Mouse (Mus musculus): Measurements from ENCODE around the gene Adtrp. TPM values are rescaled to one million over a fixed set of nuclear protein-coding genes. Genes with fewer than 3 reads are reported as not detected.

Adtrp gene
- total RNA-seq (2021), result 1 to 10 TPM in 1 of 2 experiments, under 1 TPM in 1; 0.79 to 2.6 TPM

DNA sequence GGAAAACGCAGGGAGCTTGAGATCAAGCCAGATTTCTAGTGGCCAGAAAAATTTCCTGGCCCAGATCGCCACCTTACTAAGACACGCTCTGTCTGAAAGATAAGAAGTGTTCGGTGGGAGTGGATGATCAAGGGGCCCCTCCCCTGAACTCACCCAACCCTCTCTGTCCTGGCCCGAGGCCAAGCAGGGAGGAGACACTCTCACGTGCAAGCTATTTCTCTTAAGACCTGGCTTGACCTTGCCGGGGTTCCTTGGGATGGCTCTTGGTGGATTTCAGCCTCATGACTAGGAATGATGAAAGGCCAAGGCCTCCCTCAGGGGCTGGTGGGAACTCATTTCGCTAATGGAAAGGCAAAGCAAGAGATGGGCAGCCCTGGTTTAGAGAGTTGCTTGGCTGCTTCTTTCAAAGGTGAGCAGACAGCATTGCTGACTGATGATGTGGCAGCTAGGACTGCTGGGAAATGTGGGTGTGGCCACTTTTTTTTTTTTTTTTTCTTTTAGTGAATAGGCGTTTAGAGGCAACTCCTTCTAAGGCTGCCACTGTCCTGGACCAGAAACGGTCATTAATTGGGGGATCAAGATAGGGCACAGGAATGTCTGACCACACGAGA lies at the start of gene Adtrp:
Gene Adtrp, minus strand, starts transcription at position 169 of the 611 bp plus-strand sequence.
- no peak for DNase-seq
- intact Hi-C loops (cut with DNase I), result loop anchor here (5.0 kb wide), 1 partner anchor 85 kb away; no protein-coding TSS in a partner anchor

DNA sequence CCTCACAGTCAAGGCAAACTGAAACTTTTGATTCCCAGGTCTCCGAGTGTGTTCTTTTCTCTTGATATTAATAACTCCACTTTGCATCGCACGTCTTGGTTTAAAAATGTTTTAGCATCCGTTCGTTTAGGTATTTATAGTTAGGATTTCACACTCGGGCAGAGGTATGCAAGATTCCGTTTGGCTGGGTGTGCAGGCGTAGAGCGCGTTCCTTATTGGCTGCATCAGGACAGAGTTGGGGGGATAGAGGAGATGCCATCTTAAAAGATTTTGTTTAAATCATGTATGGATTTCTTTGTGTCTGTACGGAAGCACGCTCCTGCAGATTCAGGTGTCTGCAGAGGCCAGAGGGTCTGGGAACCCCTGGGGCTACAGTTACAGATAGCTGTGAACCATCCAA lies 44.5 kb upstream of the Adtrp start:
- intact Hi-C loops (cut with DNase I), result no loop called here

DNA sequence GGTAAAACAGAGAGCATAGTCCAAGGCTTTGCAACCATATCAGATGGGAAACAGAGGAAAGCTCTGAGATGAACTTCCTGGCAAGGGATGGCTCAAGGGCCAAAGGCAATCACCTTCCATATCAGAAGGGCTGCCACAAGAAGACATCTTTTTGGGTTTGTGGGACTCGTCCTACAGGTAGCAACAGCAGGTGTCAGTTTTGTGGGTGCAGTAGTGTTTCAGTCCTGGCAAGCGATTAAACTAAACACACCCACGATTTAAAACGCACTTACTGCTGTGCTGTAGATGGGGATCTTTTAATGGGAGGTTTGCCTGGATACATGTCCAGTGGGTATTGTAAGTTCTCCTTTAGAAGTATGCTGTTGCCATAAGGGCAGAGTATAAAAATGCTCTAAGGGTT lies 43.1 kb upstream of the Adtrp start:
- intact Hi-C loops (cut with DNase I), result no loop called here
- DNase-seq, result no peak

More for the DNA sequence above, 44.5 kb upstream of the Adtrp start:
- no peak for DNase-seq

DNA sequence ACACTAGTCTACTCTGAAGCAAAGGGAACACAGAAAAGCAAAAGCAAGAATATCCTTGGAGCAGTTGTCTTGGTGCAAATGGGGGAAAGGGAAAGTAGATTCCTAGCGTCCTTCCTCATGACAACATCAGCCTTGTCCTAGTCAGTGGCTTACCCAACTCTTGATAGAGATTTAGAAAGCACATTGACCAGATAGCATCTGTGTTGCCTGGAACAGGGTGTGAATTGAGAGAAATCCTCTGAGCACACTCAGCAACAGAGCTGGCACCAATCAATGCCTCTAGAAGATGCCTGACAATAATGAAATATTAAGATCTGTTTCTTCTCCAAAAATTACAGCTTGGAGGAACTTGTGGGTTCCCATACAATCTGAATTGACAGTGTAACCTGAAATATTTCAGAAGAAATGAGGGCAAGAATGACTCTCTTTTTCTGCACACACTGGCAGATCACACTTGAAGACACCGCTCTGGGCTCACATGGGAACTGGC lies 42.7 kb upstream of the Adtrp start:
- intact Hi-C loops (cut with DNase I), result no loop called here
- DNase-seq, result no peak

DNA sequence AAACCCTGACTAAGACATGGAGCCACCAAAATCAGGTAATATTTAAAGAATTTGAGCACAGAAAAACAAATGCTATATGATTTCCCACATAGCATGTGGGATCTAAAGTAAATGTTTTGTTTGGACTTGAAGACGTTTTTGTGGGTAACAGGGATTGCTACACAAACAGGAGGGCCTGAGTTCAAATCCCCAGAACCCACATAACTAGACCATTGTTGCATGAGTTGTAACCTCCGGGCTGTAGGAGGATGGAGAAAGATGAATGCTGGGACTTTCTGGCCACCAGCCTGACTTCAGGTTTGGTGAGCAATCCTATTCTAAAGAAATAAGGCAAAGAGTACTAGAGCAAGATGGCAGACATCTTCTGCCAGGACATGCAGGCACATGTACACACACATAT lies 41.2 kb upstream of the Adtrp start:
- intact Hi-C loops (cut with DNase I), result no loop called here
- no peak for DNase-seq

DNA sequence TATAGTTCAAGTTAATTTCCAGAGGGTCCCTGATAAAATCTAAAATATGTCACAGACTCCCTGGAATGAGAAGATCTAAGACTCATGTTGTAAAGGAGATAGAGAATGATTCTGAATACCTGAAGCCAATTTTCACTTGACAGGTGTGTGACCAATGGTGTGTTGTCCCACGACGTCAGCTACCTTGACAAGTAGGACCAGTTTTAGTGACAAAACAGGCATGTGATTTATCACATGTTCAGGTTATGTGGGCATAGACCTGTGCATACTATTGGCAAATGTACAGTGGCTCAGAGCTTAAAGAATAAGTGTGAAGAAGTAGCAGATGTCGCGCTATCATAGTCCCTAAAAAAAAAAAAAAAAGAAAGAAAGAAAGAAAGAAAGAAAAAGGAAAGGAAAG lies 38.6 kb upstream of the Adtrp start:
- intact Hi-C loops (cut with DNase I), result no loop called here
- no peak for DNase-seq

DNA sequence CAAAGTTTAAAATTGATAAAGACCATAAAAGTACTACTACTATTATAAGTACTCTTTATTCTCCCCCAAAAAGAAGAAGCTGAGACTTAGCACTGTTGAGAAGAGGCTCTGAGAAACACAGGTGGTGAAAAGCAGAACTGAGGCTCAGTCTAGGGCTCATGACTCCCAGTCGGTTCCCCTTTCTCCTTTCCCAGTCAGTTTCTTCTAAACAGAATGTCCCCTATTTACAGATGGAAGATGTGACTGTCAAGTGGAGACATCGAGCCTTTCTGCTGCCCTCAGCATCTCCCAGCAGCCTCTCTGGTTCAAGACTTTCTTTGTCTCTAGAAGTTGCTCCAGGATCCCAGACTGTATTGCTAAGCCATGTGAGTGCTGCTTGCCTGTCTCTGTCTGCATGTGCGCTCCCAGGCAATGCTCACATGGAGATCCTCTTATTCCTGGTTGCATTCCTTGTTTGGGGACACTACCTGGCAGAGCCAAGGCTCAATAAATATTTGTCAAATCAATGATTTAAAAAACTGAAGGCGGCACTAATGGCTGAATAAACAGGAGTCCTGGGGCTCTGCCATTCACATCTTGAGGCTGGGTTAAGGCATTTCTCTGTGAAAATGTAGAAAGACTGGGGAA lies 36.3 kb upstream of the Adtrp start:
- intact Hi-C loops (cut with DNase I), result no loop called here
- DNase-seq, result peak in 1 of 2 experiments; percentile 6

DNA sequence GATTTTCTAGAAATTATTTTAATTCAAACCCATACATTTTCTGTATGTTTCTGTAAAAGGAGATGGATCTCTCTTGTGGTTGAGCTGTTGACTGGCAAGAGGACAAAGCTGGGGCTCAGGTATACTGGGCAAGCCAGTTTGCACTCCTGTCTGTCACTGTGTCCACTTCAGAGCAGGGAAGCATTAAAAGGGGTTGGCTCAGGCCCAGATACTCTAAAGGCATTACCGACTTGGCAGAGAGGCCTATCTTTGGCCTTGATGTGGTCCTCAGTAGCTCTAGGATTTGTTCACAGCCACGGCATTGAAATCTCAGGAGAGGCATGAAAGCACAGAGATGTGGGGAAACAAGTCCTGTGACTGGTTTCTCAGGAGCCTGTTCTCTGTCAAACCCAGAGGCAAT lies 33.7 kb upstream of the Adtrp start:
- peak; percentile 13 to 18 for DNase-seq
- intact Hi-C loops (cut with DNase I), result no loop called here

DNA sequence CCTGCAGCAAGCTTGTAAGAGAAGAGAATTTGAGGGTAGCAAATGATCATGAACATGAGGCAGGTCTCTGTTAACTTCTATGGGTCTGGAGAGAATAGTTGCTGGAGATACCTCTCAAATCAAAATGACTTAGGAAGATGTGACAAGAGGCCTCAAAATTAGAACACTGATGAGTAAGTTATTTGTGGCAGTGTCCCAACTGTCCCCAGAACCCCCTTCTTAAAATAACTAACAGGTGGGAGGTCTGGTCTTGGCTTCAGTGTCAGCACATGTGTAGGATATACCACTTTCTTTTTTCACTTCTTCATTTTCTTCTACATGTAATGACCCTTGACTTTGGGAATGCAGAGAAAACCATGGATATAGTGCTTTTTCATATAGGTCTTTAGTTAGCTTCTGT lies 33.0 kb upstream of the Adtrp start:
- intact Hi-C loops (cut with DNase I), result no loop called here
- no peak for DNase-seq

DNA sequence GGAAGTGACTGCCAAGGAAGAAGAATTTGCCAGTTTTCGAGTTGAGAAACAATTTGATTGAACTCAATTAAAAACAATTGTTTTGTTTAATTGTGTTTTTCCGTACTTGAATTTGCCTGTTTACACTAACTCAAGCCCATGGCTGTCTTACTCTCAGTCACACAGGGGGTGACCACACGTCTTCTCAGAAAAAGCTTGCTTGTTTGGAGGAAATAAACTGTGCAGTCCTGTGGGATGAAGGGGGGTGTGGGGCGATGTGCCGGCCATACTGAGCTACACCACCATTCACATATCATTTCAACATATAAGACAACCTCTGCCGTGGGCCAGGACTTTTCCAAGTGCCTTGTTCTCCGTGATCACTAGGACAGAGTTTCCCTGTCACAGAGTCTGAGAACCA lies 25.2 kb upstream of the Adtrp start:
- intact Hi-C loops (cut with DNase I), result no loop called here
- DNase-seq, result no peak

DNA sequence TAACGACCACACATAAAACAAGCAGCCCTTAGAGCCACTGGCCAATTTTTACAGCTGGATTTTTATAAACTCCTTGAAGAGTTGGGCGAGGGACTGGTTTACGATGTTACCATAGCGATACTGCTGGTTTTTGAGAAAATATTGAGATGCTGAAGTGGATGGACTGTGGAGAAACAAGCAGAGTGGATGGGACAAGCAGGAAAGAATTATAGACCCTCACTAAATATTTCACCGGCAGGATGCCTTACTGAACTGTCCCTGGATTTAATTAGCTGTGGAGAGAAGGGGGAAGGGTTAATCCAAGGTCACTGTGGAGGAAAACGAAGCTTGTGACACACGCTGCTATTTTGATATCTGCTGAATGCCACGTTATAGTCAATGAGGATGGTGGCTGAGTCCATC lies 24.7 kb upstream of the Adtrp start:
- intact Hi-C loops (cut with DNase I), result no loop called here
- no peak for DNase-seq

DNA sequence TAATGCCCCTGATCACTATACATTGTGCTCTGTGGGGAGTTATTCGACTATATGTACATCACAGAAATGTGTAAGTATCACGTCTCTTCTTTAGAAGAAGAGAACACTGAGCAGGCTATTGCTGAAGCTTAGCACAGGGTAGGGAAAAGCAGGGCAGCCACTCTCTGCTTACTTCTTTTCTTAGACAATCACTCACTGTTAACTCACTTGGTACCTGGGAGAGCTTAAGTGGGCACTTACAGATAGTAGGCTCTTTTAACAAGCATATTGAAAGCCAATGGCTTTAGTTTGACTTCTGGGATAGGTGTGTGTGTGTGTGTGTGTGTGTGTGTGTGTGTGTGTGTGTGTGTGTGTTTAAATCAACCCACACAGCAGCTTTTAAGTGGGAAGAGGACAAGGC lies 20.0 kb upstream of the Adtrp start:
- intact Hi-C loops (cut with DNase I), result no loop called here
- no peak for DNase-seq

DNA sequence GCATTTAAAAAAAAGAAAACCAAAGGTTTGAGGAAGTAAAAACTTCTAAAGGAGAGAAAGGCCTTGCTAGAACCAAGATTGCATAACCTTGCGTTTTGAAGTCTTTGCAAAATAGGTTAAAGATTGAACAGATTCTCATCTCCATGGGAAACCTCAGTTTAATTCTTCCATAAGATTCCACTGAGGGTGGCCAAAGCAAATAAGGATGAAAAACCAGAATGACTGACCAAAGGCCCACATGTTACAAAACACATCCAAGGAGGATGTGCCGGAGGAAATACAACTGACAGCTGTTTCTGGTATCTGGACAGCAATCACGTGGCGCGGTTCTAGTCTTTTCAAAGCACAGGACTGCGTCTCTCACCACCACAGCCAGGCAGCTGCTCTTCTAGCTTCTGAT lies 18.1 kb upstream of the Adtrp start:
- peak; percentile 32 to 40 for DNase-seq
- intact Hi-C loops (cut with DNase I), result no loop called here

DNA sequence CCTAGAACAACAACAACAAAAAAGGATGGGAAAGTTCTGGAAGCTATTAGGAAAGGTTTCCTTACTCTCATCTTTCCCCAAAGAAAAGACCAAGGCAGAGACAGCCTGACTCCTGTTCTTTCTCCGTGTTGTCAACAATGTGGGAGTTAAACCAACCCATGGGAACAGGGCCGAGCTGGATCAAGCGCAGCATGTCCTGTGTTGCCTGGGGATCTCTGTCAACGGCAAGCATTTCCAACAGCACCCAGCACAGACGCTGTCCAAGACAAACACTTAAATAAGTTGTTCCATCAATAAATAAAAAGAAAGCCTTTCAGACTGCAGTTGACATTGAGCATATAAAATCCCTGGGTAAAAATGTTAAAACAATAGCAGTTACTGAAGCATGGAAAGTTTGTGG lies 17.6 kb upstream of the Adtrp start:
- DNase-seq, result peak; percentile 51 to 62

DNA sequence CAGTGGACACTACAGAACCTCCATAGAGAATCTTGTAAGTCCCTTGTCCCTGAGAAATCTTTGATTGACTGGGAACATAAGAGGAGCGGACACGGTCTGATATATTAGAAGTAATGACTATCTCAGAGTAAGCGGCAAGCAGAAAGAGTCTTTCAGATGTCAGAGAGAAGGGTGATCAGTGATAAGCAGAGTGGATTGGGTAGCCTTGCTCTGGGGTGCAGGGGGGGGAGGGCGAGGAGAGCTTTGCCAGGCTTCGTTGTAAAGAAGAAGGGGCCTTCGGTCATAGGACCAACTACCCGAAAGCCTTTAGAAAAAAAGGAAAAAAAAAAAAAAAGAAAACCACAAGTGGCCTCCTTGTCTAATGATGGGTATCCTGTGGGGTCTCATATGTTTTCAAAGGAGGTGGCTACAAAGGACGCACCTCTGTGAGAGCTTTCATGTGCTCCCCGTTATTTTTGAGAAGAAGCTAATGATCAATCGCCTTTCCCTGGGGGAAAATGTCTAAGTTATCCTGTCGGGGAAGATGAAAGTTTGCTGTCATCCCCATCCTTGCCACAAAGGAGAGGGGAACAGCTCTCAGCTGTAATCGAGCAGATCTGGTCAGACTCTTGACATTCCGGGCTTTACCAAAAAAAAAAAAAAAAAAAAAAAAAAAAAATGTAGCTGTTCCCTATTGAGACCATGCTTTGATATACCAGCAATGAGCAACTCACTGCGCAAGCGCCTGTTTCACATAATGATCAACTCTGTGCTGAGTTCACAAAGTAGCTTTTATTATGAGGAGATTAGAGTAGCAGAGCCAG lies 13.3 kb upstream of the Adtrp start:
- intact Hi-C loops (cut with DNase I), result no loop called here
- DNase-seq, result no peak

More for the DNA sequence above, 17.6 kb upstream of the Adtrp start:
- intact Hi-C loops (cut with DNase I), result no loop called here

DNA sequence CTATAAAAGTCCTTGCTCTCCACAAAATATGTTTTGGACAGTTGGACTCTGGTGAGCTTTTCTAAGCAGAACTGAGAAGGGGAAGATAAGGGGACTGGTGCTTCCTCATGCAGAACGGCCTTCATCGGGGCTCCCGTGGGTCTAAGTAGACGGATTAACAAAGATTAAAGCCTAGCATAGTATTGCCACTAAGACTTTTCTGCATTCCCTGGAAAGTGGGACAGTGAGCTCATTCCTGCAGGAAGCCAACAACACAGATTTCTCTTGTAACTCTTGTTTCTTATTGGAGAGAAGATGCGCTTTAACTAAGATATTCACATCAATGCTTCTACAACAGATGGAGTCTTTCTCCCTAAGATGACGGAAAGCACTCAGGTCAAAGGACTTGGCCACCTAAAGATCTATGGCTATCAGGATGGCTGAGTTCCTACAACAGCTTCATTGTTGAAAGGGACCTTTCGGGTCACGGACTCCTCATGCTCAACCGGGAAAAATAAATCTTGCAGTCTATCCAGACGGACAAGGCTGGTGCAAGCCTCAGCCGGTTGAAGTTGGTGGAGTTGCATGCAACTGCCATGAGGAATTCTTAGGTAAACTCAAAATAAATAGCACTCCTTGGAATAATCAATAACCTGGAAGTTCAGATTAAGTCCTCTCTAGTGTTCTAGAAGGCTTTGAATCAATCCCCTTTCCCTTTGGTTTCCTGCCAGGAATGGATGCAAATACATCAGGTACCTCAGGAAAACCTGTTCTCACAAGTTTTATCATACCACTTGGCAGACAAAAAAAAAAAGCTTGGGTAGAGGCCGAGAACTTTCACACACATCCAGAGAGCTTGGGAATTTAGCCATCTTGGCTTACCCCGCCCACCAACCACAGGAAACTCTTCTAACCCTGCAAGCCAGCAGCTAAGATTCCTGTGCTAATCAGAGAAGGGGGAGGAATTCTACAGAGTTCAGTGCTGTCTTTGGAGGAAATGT lies 8.0 kb upstream of the Adtrp start:
- peak; percentile 7 to 14 for DNase-seq
- intact Hi-C loops (cut with DNase I), result no loop called here

DNA sequence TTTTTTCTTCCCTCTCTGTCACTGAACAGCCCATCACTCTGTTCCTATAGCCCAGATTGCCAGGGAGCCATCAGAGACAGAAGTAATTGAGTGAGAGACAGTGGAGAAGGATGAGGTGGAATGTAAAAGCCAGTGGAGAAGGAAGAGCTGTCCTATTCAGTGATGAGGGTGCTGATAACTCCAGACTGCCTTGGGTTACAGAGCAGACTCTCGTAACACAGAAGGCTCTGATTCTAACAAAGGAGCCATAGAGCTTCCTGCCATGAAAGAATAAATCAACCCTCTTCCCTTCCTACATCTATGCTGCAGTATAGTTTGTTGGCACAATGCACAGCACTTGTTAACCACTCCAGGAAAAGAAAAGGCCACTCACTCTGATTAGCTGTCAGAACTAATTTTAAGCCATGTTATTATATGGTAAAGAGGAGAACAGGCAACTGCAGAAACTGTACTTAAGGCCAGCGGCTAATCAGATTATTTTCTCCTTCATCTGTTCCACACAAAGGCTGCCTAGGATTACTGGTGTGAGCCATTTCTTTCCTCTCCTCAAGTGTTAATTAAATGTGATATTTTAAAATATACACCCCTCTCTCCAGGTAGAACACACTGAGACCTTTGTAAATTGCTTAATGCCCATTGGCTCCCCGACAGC lies 3.4 kb upstream of the Adtrp start:
- intact Hi-C loops (cut with DNase I), result no loop called here

DNA sequence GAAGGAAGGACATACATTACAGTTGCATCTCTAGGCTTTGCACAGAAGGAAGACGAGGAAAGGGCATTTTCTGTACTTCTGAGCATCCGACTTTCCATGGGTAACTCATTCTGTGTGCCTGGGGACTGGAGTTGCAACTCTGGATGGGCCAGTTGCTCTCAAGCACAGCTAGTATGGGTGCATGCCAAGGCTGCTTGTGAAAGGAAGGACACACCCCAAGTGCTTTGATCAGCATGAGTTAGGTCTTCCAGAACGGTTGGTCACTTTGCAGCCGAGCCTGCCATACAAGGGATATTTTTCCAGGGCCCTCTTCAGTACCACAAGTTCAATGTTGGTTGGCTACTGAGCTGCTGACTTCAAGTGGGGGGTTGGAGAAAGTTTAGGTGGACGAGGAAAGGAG lies 968 bp downstream of the Adtrp start:
- no peak for DNase-seq
- intact Hi-C loops (cut with DNase I), result loop anchor here (5.0 kb wide), 1 partner anchor 84 kb away; no protein-coding TSS in a partner anchor

More for the DNA sequence above, 3.4 kb upstream of the Adtrp start:
- no peak for DNase-seq

DNA sequence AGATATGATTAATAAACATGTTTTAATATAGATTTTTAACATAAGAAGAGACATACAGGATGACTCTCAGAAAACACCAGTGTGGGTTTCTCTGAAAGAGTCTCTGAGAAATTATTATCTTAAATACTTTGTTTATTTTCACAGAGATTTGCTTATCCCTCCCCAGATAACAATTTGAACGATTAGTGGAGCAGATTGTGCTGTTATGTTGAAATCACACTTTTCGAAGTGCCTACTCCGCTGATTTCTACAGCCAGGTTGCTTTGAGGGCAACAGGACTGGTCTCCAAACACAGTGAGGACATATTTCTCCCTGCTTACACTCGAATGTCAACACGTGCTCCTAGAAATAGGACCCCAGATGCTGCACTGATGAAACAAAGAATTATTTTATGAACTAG lies 2.5 kb downstream of the Adtrp start:
- intact Hi-C loops (cut with DNase I), result loop anchor here (5.0 kb wide), 1 partner anchor 83 kb away; no protein-coding TSS in a partner anchor
- no peak for DNase-seq

DNA sequence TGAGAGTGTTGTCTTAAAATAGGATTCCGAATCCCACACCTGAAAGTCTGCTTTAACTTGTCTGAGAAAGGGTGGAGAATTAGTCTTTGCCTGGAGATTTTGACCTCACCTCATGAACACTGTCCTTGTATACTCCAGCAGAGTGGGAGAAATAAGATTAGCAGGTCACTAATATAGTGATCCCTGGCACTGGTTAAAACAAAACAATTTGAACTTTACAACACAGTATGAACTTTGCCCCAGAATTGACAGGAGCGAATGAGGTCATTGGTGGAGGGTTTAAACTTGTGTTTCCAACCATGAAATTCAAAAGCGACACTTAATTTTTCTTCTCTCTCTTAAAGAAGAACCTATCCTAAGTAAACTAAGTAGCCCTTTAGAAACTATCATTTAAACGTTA lies 3.4 kb downstream of the Adtrp start:
- DNase-seq, result no peak
- intact Hi-C loops (cut with DNase I), result no loop called here

Measured in heart, postnatal 36 days (tissue).